Mouse (Mus musculus) neural tube, embryonic 13.5 days (tissue): ENCODE results near the gene Mrpl11. TPM values are rescaled to one million over a fixed set of nuclear protein-coding genes. Genes with fewer than 3 reads are reported as not detected.
"Not testable (repeated sequence)": the region's sequence is repeated elsewhere in the genome, so short reads cannot be mapped to it uniquely, and the experiment has no call there.

ENCODE experiments used
- ATAC-seq: fragments of 200-750 bp; cut with Nextera tagmentation; 2 replicates; pipeline ENCODE4 v1.8.0; 2017; ENCODE audit warnings: low read depth, mild to moderate bottlenecking, moderate TSS enrichment, moderate library complexity
- H3K27ac ChIP-seq: fragments of 300-500 bp; sonication (generic); replicated peaks from 2 replicates; pipeline ENCODE4 v1.5.1; 2015; ENCODE audit warnings: moderate library complexity, mild to moderate bottlenecking, inconsistent platforms
- H3K27me3 ChIP-seq: fragments of 300-500 bp; sonication (generic); 2 replicates; pipeline ENCODE4 v1.6.1; 2015; ENCODE audit warnings: mild to moderate bottlenecking, inconsistent platforms
- H3K36me3 ChIP-seq: fragments of 300-500 bp; sonication (generic); 2 replicates; pipeline ENCODE4 v1.6.1; 2015; ENCODE audit warnings: mild to moderate bottlenecking, inconsistent platforms
- H3K4me1 ChIP-seq: fragments of 300-500 bp; sonication (generic); replicated peaks from 2 replicates; pipeline ENCODE4 v1.6.1; 2015; ENCODE audit warnings: inconsistent platforms
- H3K4me2 ChIP-seq: fragments of 300-500 bp; sonication (generic); 2 replicates; pipeline ENCODE4 v1.6.1; 2015; ENCODE audit warnings: inconsistent platforms, mild to moderate bottlenecking, moderate library complexity
- H3K4me3 ChIP-seq: fragments of 300-500 bp; sonication (generic); 2 replicates; pipeline ENCODE4 v1.5.1; 2015; ENCODE audit warnings: mild to moderate bottlenecking, inconsistent platforms
- H3K9ac ChIP-seq: fragments of 300-500 bp; sonication (generic); 2 replicates; pipeline ENCODE4 v1.6.1; 2015; ENCODE audit warnings: moderate library complexity, mild to moderate bottlenecking, inconsistent platforms
- H3K9me3 ChIP-seq: fragments of 300-500 bp; sonication (generic); 2 replicates; pipeline ENCODE4 v1.6.1; 2016; ENCODE audit warnings: inconsistent platforms
- WGBS: fragments of 180-500 bp; shearing (Covaris S2); methylation state at CpG from one replicate; pipeline ENCODE4 v1.1.7; 2015; 5-methylcytosine and 5-hydroxymethylcytosine counted together
- polyA plus RNA-seq: library from polyadenylated mRNA; unstranded; fragments of >200 nt; fragmentation: Nextera tagmentation; extraction: Ambion mirVana; gene quantifications from 2 replicates; pipeline ENCODE4 v1.2.1, GENCODE M21; 2015

The Mrpl11 gene
- polyA plus RNA-seq, 1 experiment from 2014 or later, result 117 TPM

DNA sequence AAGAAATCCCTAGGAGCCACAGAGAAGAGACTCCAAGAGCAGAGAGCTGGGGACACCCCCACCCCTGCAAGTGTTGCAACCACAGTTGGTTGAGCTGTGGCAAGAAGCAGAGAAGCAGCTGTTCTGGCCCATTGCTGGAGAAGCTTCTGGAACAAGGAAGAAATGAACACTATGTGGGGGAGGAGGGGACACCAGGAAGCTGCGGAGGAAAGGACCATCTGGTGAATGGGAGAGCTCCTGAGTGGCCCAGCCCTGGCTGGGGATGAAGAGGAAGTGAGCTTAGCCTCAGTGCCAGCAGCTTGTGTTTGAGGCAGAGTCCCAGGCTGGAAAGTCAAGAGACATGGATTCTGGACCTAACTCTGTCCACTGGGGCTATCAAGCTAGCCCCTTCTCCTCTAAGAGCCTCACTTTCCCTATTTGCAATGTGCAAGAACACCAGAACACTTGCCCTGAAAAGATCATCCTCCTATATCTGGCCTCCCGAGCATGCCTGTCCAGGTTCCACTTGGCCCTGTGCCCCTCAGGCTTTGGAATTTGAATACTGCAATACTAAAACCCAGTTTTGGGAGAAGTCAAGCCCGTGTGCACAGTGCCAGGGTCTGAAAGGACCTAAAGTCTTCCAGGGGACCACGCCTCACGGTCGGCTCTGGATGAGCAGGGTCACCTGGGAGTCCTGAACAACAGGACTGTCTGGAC lies 37.6 kb downstream of the Mrpl11 start:
- 74% methylated on average over 6 of the region's 6 CpGs for WGBS
- H3K9me3 ChIP-seq, result no peaks in the 10 kb centered on the region
- no peak overlapping the region for H3K27ac ChIP-seq
- H3K27me3 ChIP-seq, result peaks cover 42% of the 10 kb centered on the region
- H3K4me1 ChIP-seq, result peaks cover 29% of the 10 kb centered on the region
- H3K4me2 ChIP-seq, result no peak overlapping the region
- no peak overlapping the region for H3K4me3 ChIP-seq
- no peak overlapping the region for H3K9ac ChIP-seq
- no peak for ATAC-seq
- H3K36me3 ChIP-seq, result no peaks in the 10 kb centered on the region

DNA sequence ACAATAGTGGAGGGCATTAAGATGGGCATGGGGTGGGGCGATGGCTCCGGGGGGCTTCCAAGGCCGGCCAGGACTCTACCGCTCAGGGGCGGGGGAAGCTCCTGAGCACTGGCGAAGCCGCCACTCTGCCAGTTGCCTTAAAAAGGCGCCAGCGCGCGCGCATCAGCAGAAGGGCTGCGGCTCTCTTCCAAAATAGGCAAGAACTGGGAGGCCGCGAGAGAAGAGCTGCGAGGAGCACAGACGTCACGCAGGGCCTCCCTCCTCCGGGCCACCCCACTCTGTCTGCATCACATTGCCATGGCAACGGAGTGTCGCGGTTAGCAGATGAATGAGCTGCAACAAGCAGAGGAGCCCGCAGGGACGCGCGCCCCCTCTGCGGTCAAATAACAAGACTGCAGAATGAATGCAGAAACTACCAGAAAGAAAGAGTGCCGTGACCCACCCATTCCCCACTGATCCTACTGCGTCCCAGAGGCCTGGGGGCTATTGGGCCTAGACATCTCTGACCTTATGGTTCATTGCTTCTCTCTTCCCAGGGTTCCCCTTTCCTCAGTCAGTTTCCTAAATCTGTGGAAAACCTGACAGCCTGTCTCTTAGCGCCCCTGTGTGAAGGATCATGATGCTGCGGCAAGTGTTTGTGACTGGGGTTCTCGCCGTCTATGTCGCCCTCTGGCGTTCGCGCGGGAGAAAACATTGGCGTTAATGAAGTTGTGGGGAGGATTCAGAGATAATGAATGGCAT lies 39.9 kb downstream of the Mrpl11 start:
- H3K9ac ChIP-seq, result peak overlapping the region; percentile 70
- H3K9me3 ChIP-seq, result no peaks in the 10 kb centered on the region
- peaks cover 29% of the 10 kb centered on the region for H3K4me1 ChIP-seq
- peak overlapping the region; percentile 92 for H3K27ac ChIP-seq
- H3K4me3 ChIP-seq, result peak overlapping the region; percentile 33
- peak overlapping the region; percentile 63 for H3K4me2 ChIP-seq
- under 1% methylated on average over 39 of the region's 39 CpGs for WGBS
- no peaks in the 10 kb centered on the region for H3K36me3 ChIP-seq
- peak; percentile 98 for ATAC-seq
- H3K27me3 ChIP-seq, result peaks cover 25% of the 10 kb centered on the region

DNA sequence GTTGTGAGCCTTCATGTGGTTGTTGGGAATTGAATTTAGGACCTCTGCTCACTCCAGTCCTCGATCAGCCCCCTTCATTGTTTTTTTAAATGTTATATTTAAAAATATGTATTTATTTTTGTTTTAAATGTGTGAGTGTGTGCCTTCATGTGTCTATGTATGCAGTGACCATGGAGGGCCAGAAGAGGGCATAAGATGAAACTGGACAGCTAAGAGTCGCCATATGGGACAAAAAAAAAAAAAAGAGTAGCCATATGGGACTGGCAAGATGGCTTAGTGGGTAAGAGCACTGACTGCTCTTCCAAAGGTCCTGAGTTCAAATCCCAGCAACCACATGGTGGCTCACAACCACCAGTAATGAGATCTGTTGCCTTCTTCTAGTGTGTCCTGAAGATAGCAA lies 41.7 kb downstream of the Mrpl11 start:
- H3K9me3 ChIP-seq, H3K36me3 ChIP-seq, H3K9ac ChIP-seq, ATAC-seq, H3K4me3 ChIP-seq, H3K4me2 ChIP-seq, H3K27ac ChIP-seq: not testable (repeated sequence)
- H3K4me1 ChIP-seq, result peaks cover 19% of the 10 kb centered on the region
- WGBS, result 60% methylated on average over 2 of the region's 2 CpGs
- H3K27me3 ChIP-seq, result peaks cover 13% of the 10 kb centered on the region

DNA sequence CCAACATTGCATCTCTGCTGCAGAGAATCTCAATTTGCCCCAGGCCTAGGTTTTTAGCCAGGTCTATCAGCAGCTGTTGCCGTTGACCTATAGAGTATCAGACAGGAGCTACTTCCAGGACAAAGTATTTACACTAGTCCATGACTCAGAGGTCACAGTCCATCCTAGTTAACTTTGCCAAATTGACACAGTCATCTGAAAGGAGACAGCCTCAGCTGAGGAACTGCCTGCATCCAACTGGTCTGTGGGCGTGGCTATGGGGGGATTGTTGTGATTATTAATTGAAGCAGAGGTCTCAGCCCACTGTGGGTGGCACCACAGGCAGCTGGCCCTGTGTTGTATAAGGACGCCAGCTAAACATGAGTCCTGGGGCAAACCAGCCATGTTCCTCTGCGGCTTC lies 43.0 kb downstream of the Mrpl11 start:
- Histone ChIP-seq H3K36me3 (no peaks in the 10 kb centered on the region), H3K4me1 (peaks cover 10% of the 10 kb centered on the region), H3K9me3 (no peaks in the 10 kb centered on the region), H3K4me3 (no peak overlapping the region), H3K9ac (no peak overlapping the region), H3K27me3 (peaks cover 11% of the 10 kb centered on the region), H3K4me2 (no peak overlapping the region), H3K27ac (no peak overlapping the region)
- 63% methylated on average over 4 of the region's 4 CpGs for WGBS
- no peak for ATAC-seq

DNA sequence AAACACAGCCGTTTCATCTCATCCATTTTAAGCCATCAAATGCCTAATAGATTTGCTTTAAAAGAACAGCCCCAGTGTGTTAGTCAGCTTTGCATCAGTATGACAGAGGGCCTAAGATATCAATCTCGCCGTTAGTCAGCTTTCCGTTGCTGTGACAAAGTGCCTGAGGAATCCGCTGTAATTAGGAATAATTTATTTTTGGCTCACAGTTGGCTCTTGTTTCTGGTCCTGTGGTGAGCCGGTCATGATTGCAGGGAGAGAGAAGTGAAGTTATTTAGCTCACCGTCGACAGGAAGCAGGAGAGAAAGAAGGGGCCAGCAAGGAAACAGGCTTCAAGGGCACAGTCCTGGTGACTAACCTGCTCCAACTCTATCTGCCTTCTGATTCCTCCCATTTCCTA lies 51.2 kb downstream of the Mrpl11 start:
- no peaks in the 10 kb centered on the region for H3K9me3 ChIP-seq
- H3K4me2 ChIP-seq, result no peak overlapping the region
- H3K4me1 ChIP-seq, result peaks cover 5% of the 10 kb centered on the region; the same call in 1 of the 2 replicates
- no peaks in the 10 kb centered on the region for H3K36me3 ChIP-seq
- 67% methylated on average over 8 of the region's 8 CpGs for WGBS
- ATAC-seq, result no peak
- no peaks in the 10 kb centered on the region; the same call in 1 of the 2 replicates for H3K27me3 ChIP-seq
- H3K4me3 ChIP-seq, result no peak overlapping the region
- no peak overlapping the region for H3K9ac ChIP-seq
- no peak overlapping the region for H3K27ac ChIP-seq

DNA sequence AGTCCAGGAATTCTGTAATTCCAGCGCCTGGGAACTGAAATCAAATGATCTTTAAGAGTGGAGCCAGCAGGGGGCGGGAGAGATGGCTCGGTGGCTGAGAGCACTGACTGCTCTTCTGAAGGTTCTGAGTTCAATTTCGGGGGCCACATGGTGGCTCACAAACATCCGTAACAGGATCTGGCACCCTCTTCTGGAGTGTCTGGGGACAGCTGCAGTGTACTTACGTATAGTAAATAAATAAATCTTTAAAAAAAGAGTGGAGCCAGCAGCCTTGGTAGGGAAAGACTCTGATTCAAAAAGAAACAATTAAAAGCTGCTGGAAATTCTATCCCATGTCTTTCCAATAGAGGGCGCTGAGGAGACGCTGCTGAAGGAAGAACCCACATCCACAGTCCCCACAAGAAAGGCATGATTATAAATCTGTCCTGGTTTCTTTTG lies 53.0 kb downstream of the Mrpl11 start:
- no peak overlapping the region for H3K4me3 ChIP-seq
- H3K9me3 ChIP-seq, result no peaks in the 10 kb centered on the region
- WGBS, result 16% methylated on average over 8 of the region's 8 CpGs
- no peaks in the 10 kb centered on the region; the same call in 1 of the 2 replicates for H3K27me3 ChIP-seq
- no peaks in the 10 kb centered on the region for H3K36me3 ChIP-seq
- ATAC-seq, result no peak
- H3K4me2 ChIP-seq, result no peak overlapping the region
- H3K9ac ChIP-seq, result no peak overlapping the region
- no peak overlapping the region for H3K27ac ChIP-seq
- peaks cover 5% of the 10 kb centered on the region; the same call in 1 of the 2 replicates for H3K4me1 ChIP-seq

DNA sequence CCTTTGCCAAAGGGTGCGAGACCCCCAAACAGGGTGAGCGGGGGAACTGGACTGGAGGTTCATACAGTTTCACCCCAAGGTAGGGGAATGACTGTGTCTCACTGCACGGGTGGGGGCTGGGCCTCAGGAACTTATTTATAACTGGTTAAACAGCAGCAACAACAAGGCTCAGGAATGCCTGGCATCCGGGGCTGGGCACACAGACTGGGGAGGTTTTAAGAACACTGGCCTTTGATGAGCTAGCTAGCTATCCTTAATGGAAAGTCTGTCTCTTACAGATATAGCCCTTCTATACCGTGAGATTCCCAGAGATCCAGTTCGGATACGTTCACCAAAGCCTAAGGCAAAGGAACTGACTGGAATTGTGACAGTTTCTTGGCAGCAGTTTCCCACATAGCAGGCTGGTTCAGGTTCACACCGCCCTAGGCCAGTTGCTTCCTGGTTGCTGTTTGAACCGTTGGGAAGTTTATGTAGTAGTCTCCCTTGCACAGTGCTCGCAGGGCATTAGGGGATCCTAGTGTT lies 54.3 kb downstream of the Mrpl11 start:
- no peak overlapping the region for H3K4me2 ChIP-seq
- WGBS, result 40% methylated on average over 10 of the region's 10 CpGs
- no peak for ATAC-seq

More for the DNA sequence above, 54.3 kb downstream of the Mrpl11 start:
- no peaks in the 10 kb centered on the region for H3K9me3 ChIP-seq
- H3K27ac ChIP-seq, result peak overlapping the region; percentile 23; the same call in 1 of the 2 replicates
- peaks cover 5% of the 10 kb centered on the region; the same call in 1 of the 2 replicates for H3K4me1 ChIP-seq
- H3K4me3 ChIP-seq, result no peak overlapping the region
- H3K27me3 ChIP-seq, result no peaks in the 10 kb centered on the region; the same call in 1 of the 2 replicates
- H3K9ac ChIP-seq, result peak overlapping the region; percentile 22; the same call in 1 of the 2 replicates
- H3K36me3 ChIP-seq, result no peaks in the 10 kb centered on the region

Other genes with a start within 250 kb of the Mrpl11 start
- gene Rbm4b, start 205.7 kb upstream of the Mrpl11 start, polyA plus RNA-seq, result 164 and 184 TPM in 2 replicates
- gene Rbm4, start 168.2 kb upstream of the Mrpl11 start, polyA plus RNA-seq, result 94.7 and 110 TPM in 2 replicates
- 28.5 and 37.3 TPM in 2 replicates for gene Gm21992, start 150.5 kb upstream of the Mrpl11 start, polyA plus RNA-seq
- gene Rbm14, start 150.5 kb upstream of the Mrpl11 start, polyA plus RNA-seq, result 64.0 and 69.5 TPM in 2 replicates
- 43.7 and 44.7 TPM in 2 replicates for gene Ccs, start 122.8 kb upstream of the Mrpl11 start, polyA plus RNA-seq
- 0.35 and 0.45 TPM in 2 replicates for gene Ccdc87, start 122.8 kb upstream of the Mrpl11 start, polyA plus RNA-seq
- 66.7 and 70.4 TPM in 2 replicates for gene Ctsf, start 107.0 kb upstream of the Mrpl11 start, polyA plus RNA-seq
- gene Actn3, start 84.2 kb upstream of the Mrpl11 start, polyA plus RNA-seq, result 3.1 and 3.2 TPM in 2 replicates
- gene Zdhhc24, start 83.5 kb upstream of the Mrpl11 start, polyA plus RNA-seq, result 19.5 and 22.1 TPM in 2 replicates
- 7.6 and 9.4 TPM in 2 replicates for gene Bbs1, start 55.5 kb upstream of the Mrpl11 start, polyA plus RNA-seq
- 109 and 120 TPM in 2 replicates for gene Dpp3, start 33.9 kb upstream of the Mrpl11 start, polyA plus RNA-seq
- 8.1 and 9.3 TPM in 2 replicates for gene Peli3, start 19.0 kb upstream of the Mrpl11 start, polyA plus RNA-seq
- gene Npas4, start 28.2 kb downstream of the Mrpl11 start, polyA plus RNA-seq, result 0.12 and 0.25 TPM in 2 replicates
- gene Slc29a2, start 61.7 kb downstream of the Mrpl11 start, polyA plus RNA-seq, result 7.9 TPM in 2 replicates
- gene B4gat1, start 76.7 kb downstream of the Mrpl11 start, polyA plus RNA-seq, result 61.1 and 64.5 TPM in 2 replicates
- gene AC124502.3, start 76.7 kb downstream of the Mrpl11 start, polyA plus RNA-seq, result 3.1 and 5.1 TPM in 2 replicates
- gene Brms1, start 79.2 kb downstream of the Mrpl11 start, polyA plus RNA-seq, result 43.5 and 51.7 TPM in 2 replicates
- 1.4 TPM in 2 replicates for gene Rin1, start 88.3 kb downstream of the Mrpl11 start, polyA plus RNA-seq
- 26.3 and 28.2 TPM in 2 replicates for gene Cd248, start 105.9 kb downstream of the Mrpl11 start, polyA plus RNA-seq
- gene Tmem151a, start 123.4 kb downstream of the Mrpl11 start, polyA plus RNA-seq, result 8.4 and 10.1 TPM in 2 replicates
- gene Yif1a, start 126.4 kb downstream of the Mrpl11 start, polyA plus RNA-seq, result 51.3 and 67.5 TPM in 2 replicates
- gene Cnih2, start 136.4 kb downstream of the Mrpl11 start, polyA plus RNA-seq, result 267 and 318 TPM in 2 replicates
- 211 and 234 TPM in 2 replicates for gene Rab1b, start 144.9 kb downstream of the Mrpl11 start, polyA plus RNA-seq
- gene Klc2, start 156.4 kb downstream of the Mrpl11 start, polyA plus RNA-seq, result 73.7 and 80.2 TPM in 2 replicates